Mouse (Mus musculus): ENCODE data around the gene Ubxn4.
"Not testable (repeated sequence)": the region's sequence is repeated elsewhere in the genome, so short reads cannot be mapped to it uniquely, and the experiment has no call there.

DNA sequence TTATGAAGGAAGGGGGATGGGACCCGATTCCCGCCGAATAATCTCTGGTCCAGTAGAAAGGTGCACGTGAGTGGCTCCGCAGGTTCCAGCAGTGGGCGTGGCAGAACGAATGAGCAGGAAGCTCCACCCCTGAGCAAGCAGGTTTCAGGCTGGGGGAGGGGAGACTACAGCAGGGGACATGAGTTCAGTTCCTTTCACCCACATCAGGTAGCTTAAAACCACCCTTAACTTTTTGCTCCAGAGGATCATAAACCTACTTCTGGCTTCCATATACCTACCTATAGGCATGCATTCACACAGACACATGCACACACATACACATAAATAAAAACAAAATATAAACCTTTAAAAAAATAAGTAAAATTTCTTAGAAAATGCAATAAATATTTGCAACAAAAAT is 23.3 kb downstream of the Ubxn4 start:
- not testable (repeated sequence) for TF ChIP-seq POLR2A (IDR thresholded peaks at IDR 0.05; ENCODE audit: low read depth, low read length); CTCF (IDR thresholded peaks at IDR 0.05; ENCODE audit: extremely low read depth, insufficient read length, insufficient replicate concordance, low read depth, low read length)

Data from small intestine, adult 2 months (tissue).